Mouse (Mus musculus): Measurements from ENCODE around the gene Fbxo4. TPM values are rescaled to one million over a fixed set of nuclear protein-coding genes. Genes with fewer than 3 reads are reported as not detected.

Gene Fbxo4
- polyA plus RNA-seq (2012; rRNA removed; ENCODE audit: low replicate concordance): 12.8 and 15.6 TPM in 2 replicates

DNA sequence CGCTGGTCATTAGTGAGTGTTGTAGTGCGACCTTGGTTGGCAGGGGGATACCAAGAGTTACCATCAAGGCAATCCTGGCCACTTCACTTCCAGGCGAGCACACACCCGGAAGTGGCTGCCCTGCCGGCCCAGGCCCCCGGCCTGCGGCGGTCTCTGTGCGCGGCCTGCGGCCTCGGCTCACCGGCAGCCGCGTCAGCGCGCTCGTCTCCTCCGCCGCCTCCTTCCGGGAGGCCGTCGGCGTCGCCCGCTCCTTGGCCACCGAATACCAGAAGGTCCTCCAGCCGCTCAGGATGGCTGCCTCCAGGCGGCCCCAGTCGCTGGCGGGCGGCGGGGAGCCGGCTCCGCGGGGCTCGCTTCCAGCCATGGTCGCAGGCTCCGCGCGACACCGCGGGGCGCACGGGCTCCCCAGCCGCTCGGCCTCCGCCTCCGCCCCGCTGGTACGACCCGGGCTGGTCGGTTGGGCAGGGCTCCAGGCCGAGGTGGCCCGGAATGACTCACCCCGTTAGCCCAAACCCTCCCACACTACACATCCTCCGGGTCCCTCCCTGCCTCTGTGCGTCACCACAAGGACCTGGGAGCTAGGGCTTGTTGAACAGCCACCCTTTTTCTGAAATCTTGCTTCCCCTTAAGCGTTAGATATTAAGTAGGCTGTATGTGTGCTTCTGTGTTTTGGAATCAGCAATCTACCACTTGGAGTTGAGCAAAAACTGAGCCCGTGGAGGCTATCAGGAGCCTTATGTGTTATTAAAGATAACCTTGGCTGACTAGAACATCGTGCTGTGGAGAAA lies at the start of gene Fbxo4:
TSS of gene Fbxo4 (minus strand) at position 513 of the 788 bp plus-strand sequence.

DNA sequence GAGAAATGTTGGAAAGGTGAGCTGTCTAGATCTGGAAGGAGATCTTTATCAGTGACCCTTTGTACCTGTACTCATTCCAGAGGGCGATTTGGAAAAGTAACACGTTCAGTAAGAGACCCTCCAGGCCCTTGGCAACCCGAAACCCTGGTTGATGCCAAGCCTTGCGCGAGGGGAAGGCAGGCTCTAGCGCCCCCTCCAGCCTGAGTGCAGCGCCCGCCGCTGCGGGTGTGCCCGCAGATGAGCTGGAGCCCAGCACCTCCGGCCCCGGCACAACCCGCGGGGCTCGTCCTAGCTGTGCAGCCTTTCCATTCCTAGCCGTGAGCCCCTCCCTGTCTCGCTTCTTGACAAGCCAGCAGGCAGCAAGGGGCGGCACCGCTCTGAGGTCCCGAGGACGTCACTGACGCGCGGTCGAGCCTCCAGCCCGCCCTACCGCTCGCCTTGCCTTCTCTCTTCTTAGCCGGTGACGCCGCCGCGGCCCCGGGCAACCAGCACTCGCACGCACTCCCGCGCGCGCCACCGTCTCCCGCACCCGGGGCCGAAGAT lies 46.9 kb upstream of the Fbxo4 start, which contains the start of gene Oxct1:
TSS of gene Oxct1 (plus strand) at position 153 of the 543 bp plus-strand sequence.

DNA sequence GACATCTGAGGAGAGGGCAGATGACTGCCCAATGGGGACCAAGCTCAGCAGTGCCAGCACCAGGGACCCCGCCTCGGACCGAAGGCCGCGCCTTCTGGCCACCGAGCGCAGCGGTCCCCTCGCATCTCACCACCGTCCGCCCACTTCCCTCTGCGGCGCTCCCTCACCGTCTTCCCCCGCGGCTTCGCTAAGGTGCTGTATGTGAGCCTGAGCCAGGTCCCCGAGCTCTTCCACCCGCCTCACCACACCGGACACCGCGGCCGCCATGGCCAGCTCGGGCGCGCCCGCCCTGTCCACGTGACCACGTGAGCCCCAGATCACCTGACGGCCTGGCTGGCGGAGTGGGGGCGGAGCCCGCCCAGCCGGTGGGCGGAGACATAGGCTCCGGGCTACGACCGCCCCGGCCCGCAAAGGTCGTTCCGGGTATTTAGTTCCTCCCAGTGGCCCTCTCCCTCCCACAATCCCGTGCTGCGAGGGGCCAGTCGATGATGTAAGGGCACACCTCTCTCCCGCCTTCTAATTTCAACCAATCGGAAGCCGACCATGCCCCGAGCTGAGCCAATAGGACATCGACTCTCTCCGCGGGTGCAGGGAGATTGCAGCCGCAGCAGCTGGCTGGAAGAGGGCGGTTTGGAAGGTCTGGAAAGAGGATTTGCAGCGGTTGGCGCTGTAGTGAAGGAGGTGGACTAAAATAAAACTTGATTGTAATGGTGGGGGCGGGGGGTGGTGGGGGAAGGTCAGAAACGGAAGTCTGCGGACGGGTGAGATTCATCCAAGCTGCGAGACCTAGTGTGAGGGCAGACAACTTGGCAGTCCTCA lies 16.3 kb upstream of the Fbxo4 start, which contains the start of gene AW549877:
TSS of gene AW549877 (minus strand) at position 297 of the 819 bp plus-strand sequence.

Other genes starting within 250 kb of the Fbxo4 start
- gene AW549877, start 16.2 kb upstream of the Fbxo4 start, polyA plus RNA-seq (2012; rRNA removed; ENCODE audit: low replicate concordance): 7.9 and 32.0 TPM in 2 replicates
- 44.7 and 57.1 TPM in 2 replicates for gene Oxct1, start 46.8 kb upstream of the Fbxo4 start, polyA plus RNA-seq (2012; rRNA removed; ENCODE audit: low replicate concordance)